Mouse (Mus musculus) forelimb bud, embryonic 11.5 days (tissue): ENCODE data around the gene Tap1.
A peak's percentile ranks its signal among the peaks of the same experiment; 100 is the strongest.
"Not testable (repeated sequence)": the region's sequence is repeated elsewhere in the genome, so short reads cannot be mapped to it uniquely, and the experiment has no call there.

ENCODE experiments used
- DNase-seq: peaks from one replicate; pipeline ENCODE4 v3.0.0-alpha.2; 2012; ENCODE audit warnings: low read depth, low spot score

The Tap1 gene

GRCm38 (mm10) chr17:34204303-34205010 lies 17.1 kb downstream of the Tap1 start:
- peak; percentile 72 for DNase-seq

DNA sequence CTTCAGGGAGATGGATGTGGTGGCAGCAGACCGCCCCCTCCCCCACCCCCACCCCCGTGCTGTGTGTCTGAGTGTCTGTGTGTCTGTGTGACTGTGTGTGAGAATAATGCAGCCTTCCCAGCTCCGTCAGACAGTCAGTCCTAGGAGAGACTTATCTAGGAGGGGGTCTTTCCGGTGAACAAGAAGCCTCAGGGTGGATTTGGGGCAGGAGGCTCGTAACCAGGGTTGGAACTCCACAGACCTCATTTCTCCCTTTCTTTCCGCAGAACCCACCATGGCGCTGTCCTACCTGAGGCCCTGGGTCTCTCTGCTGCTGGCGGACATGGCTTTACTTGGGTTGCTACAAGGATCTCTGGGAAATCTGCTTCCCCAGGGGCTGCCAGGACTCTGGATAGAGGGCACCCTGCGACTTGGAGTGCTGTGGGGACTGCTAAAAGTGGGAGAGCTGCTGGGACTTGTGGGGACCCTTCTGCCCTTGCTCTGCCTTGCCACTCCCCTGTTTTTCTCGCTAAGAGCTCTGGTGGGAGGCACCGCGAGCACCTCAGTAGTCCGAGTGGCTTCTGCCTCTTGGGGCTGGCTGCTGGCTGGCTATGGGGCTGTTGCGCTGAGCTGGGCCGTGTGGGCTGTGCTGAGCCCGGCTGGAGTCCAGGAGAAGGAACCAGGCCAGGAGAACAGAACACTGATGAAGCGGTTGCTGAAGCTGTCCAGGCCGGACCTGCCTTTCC lies 17.8 kb downstream of the Tap1 start:
- DNase-seq = no peak

- DNase-seq = no peak
Observed at GRCm38 (mm10) chr17:34205746-34206176, 18.4 kb downstream of the Tap1 start.

DNA sequence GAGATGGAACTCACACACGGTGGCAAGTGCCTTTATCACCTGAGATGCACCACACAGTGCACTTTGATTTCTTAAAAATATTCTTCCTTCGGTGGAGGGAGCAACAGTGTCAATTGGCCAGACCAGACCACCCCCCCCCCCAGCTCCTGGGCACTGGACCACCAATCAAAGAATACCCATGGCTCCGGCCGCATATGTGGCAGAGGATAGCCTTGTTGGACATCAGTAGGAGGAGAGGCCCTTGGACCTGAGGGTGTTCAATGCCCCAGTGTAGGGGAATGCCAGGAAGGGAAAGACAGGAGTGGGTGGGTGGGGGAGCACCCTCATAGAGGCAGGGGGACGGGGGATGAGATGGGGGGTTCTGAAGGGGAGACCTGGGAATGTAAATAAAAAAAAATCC lies 19.4 kb downstream of the Tap1 start:
- no peak for DNase-seq

DNA sequence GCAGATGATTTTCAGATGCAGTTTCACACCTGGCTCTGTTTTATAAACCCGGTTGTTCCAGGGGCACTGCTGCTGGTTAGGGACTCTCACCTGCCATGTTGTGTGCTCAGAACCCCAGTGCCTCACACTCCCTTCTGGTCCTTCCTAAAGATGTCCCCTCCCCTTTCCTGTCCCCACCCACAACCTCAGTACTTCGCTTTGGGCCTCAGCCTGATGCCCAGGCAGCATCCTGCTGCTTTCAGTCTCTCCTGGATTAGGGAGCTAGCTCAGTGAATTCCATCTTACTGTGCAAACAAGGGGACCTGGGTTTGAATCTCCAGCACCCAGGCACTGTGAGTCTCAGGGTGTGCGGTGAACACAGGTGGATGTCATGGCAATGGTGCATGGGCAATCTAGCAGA lies 20.1 kb downstream of the Tap1 start:
- DNase-seq = no peak

- DNase-seq = no peak
Observed at GRCm38 (mm10) chr17:34207866-34208265, 20.5 kb downstream of the Tap1 start.

- DNase-seq = no peak
Observed at GRCm38 (mm10) chr17:34208421-34208820, 21.1 kb downstream of the Tap1 start.

DNA sequence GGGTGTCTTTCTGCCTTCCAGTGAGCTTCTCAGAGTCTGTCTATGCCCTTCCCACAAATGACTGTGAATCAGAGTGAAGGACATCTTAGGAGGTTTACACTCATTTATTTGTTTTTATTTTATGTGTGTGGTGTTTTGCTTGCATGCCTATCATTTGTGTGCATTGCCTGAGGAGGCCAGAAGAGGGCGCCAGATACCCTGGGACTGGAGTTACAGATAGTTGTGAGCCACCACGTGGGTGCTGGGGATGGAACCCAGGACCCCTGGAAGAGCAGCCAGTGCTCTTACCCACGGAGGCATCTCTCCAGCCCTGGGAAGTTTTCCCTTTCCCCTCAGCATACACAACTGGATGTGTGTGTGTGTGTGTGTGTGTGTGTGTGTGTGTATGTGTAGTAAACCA lies 22.3 kb downstream of the Tap1 start:
- no peak for DNase-seq

DNA sequence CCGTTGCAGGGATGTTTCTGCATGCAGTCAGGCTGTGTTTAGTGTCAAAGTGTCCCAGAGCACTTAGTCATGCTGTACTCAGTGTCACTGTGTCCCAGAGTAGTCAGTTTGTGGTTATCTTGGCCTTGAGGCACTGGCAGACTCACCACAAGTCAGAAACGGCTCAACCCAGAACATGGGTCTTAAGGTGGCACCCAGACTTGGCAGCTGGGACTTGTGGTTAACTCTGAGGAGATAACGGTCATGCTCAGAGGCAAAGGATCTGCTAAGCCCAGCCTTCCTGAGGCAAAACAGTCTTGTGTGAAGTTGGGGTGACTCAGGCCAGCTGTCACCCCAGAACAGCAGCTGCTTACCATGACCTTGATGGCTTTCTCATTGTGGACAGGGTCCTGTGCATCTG lies 23.2 kb downstream of the Tap1 start:
- no peak for DNase-seq

DNA sequence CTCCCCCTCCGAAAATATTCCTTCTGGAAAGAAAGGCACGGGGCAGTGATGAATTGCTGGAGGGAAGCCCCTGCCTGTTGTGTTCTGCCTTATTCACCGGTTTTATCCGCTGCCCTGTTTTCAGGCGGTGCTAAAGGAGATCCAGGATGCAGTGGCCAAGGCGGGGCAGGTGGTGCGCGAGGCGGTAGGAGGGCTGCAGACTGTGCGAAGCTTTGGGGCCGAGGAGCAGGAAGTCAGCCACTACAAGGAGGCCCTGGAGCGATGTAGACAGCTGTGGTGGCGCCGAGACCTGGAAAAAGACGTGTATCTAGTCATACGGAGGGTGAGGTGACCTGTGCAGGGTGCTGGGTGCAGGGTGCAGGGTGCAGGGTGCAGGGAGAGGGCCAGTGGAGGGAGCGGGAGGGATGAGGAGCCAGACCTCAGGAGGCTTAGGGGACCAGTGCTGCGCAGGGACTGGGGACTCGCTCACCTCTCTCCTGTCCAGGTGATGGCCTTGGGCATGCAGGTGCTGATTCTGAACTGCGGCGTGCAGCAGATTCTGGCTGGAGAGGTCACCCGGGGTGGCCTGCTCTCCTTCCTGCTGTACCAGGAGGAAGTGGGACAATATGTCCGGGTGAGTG lies 24.5 kb downstream of the Tap1 start:
- DNase-seq = no peak

- no peak for DNase-seq
Observed at GRCm38 (mm10) chr17:34213936-34214335, 26.6 kb downstream of the Tap1 start.

- DNase-seq = no peak
Observed at GRCm38 (mm10) chr17:34215176-34215575, 27.8 kb downstream of the Tap1 start.

- no peak for DNase-seq
Observed at GRCm38 (mm10) chr17:34217216-34217928, 30.0 kb downstream of the Tap1 start.

DNA sequence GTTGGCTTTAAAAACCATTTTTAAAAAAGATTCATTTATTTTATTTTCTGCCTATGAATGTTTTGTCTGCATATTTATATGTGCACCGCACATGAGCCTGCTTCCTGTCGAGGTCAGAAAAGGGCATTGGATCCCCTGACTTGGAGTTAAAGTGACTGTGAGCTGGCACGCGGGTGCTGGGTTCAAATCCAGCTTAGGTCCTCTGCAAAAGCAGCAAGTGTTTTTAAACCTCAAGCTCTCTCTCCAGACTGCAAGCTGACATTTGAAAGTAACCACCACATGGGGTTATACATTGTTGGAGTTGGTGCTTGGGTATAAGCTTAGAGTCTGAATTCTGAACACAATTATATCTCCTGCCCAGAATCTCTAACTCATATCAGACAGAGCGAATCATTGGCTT lies 30.6 kb downstream of the Tap1 start:
- DNase-seq = no peak

DNA sequence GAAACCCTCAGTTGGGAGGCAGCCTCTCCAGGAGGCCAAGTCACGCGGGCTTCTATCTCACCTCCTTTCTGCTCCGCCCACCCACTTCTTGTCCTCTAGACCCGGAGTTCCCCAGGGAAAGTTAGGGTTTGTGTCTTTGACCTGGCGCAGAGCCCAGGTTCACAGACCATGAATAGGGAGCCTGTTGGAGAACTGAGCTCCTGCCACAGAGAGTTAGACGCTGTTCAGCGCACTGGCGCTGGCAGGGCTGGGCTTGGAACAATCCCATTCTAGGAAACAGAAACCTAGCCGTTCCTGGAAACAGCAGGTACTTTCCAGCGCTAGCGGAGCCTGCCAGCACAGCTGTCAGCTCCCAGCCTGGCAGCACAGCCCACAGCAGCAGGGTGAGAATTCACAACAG lies 31.3 kb downstream of the Tap1 start:
- DNase-seq = no peak

GRCm38 (mm10) chr17:34219096-34219495 lies 31.7 kb downstream of the Tap1 start:
- DNase-seq = not testable (repeated sequence)

DNA sequence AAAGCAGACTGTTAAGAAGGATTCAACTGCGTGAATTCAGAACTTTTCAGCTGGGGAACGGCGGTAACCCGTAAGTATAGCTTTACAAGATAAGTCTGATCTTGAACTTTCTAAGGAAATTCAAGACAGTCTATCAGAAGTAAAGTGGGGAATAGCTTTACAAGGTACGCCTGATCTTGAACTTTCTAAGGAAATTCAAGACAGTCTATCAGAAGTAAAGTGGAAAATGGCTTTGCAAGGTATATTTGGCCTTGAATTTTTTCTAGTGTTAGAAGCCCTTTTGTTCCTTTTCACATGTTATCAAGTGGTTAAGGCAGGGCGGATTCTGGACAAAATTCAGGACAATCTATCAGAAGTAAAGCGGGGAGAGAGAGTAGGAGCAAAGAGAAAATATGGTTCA lies 32.4 kb downstream of the Tap1 start:
- not testable (repeated sequence) for DNase-seq

DNA sequence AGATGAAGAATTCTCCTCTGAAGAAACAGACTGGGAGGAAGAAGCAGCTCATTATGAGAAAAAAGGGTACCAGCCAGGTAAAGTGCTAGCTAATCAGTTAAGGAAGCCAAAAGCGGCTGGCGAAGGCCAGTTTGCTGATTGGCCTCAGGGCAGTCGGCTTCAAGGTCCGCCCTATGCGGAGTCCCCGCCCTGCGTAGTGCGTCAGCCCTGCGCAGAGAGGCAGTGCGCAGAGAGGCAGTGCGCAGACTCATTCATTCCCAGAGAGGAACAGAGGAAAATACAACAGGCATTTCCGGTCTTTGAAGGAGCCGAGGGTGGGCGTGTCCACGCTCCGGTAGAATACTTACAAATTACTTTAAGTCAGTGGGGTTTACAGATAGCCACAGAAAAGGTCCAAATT lies 33.0 kb downstream of the Tap1 start:
- not testable (repeated sequence) for DNase-seq

GRCm38 (mm10) chr17:34224816-34225215 lies 37.5 kb downstream of the Tap1 start:
- DNase-seq = no peak

DNA sequence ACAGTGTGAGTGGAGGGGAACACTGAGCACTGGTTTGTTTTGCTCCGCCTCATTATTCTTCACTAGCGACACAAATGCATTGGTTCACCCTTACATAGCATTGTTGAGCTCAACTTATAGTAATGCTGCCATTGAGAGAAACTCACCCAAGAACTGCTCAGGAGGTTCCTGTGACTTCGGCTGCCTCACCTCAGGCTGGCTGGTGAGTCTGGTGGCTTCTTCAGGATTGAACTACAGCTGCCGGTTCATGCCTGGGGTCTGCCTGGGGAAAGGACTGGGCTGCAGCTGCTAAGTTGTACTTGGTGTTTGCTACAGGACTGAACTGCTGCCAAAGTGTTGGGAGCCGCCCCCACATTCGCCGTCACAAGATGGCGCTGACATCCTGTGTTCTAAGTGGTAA lies 38.1 kb downstream of the Tap1 start:
- DNase-seq = no peak

DNA sequence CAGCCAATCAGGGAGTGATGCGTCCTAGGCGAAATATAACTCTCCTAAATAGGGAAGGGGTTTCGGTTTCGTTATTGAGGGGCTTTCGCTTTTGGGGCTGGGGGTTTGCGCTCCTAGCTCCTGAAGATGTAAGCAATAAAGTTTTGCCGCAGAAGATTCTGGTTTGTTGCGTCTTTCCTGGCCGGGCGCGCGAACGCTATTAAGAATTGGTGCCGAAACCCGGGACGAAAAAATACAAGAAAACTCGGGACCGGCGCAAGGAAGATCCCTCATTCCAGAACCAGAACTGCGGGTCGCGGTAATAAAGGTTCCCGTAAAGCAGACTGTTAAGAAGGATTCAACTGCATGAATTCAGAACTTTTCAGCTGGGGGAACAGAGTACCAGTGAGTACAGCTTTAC lies 38.6 kb downstream of the Tap1 start:
- DNase-seq = not testable (repeated sequence)

GRCm38 (mm10) chr17:34230971-34231370 lies 43.6 kb downstream of the Tap1 start:
- DNase-seq = not testable (repeated sequence)
